ENCODE assay signal across 17 mouse cellular contexts in the genomic region with DNA sequence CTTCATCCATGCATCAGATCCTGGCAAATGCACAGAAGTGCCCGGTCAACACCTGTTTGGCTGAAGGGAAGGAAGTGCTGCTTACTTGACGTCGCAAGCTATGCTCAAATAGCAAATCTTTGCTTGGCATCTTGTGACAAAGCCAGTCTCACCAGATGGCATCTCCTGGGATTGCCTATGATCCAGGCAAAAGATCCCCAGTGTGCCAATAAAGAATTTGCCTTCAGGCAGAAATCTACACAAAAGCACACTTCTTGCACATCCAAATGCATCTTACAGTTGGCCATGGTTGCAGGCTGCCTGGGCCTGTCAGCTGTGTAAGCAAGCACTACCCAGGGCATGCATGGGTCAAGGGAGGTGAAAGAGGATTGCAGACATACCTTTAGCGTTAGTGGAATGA.
"Had no signal": no experiment of that assay in that cellular context is flagged by ENCODE, and none has a peak within 500 bp of the region (broad histone marks: within the 10 kb centered on the region; RNA-seq: fewer than 3 reads in every experiment).

No protein-coding gene starts in this region.

- H3K4me1 ChIP-seq: stomach, embryonic 15.5 days had no signal

- H3K9ac ChIP-seq: liver, embryonic 13.5 days; midbrain, embryonic 15.5 days; neural tube, embryonic 13.5 days; stomach, embryonic 15.5 days had no signal

- H3K27ac ChIP-seq: left cerebral cortex, adult 2 months; liver, embryonic 13.5 days; midbrain, embryonic 15.5 days; neural tube, embryonic 13.5 days; stomach, embryonic 15.5 days had no signal

- H3K36me3 ChIP-seq: liver, embryonic 13.5 days; midbrain, embryonic 15.5 days; neural tube, embryonic 13.5 days; stomach, embryonic 15.5 days had no signal

- H3K27me3 ChIP-seq: liver, embryonic 13.5 days; midbrain, embryonic 15.5 days; stomach, embryonic 15.5 days had no signal

- H3K9me3 ChIP-seq: liver, embryonic 13.5 days; midbrain, embryonic 15.5 days; neural tube, embryonic 13.5 days; stomach, embryonic 15.5 days had no signal

- H3K4me3 ChIP-seq: left cerebral cortex, adult 2 months; liver, embryonic 13.5 days; midbrain, embryonic 15.5 days; myocyte; neural tube, embryonic 13.5 days; stomach, embryonic 15.5 days had no signal

- ATAC-seq: midbrain, embryonic 15.5 days had no signal

- DNase-seq: kidney, postnatal 10 days; kidney, postnatal 36 days; layer of hippocampus, postnatal 36 days; liver, embryonic 13.5 days; lung, adult 2 months; lung, postnatal 14 days; lung, postnatal 4 days; retina, postnatal 1 day; right cerebral cortex, postnatal 25 days; spleen, adult 18-20 months; thymus, postnatal 25 days had no signal

- H3K4me2 ChIP-seq: liver, embryonic 13.5 days; midbrain, embryonic 11.5 days; midbrain, embryonic 15.5 days; neural tube, embryonic 13.5 days; stomach, embryonic 15.5 days had no signal
